In the genomic region with DNA sequence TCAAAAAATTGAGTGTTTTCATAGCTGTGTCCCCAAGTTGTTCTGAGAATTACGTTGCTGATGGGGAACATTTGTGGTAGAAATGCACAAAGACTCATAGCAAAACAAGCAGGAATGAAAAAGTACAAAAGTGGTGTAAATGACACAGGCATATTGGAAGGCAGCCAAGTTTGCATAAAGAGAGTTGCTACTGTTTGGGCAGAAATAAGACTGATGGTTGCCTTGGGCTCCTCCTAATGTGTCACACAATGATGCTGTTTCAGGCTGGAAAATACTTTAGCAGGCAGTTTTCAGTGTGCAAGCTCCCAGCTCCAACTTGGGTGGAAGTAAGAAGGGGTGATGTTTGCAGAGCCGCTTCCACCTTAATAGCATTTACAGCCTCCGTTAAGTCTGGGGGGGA, we compare ENCODE assay signal across 15 mouse cellular contexts.
DNase-seq lines count a peak whose midpoint lies in the region; ATAC-seq and TF ChIP-seq lines count a peak whose summit lies in the region.
"Had no signal": no experiment of that assay in that cellular context is flagged by ENCODE, and none has a peak within 500 bp of the region (broad histone marks: within the 10 kb centered on the region; RNA-seq: fewer than 3 reads in every experiment).

No protein-coding gene starts in this region.

- no peaks in the 10 kb centered on the region for H3K27me3 ChIP-seq in hindbrain, embryonic 11.5 days (ENCODE audit: control insufficient read depth, insufficient read depth, low read length)
- H3K27me3 ChIP-seq in hindbrain, embryonic 10.5 days (ENCODE audit: insufficient read depth, poor library complexity, severe bottlenecking) = no peaks in the 10 kb centered on the region
- no peaks in the 10 kb centered on the region for H3K27me3 ChIP-seq in midbrain, postnatal 0 days (ENCODE audit: insufficient read depth, low read length)
- no peaks in the 10 kb centered on the region for H3K27me3 ChIP-seq in midbrain, embryonic 15.5 days (replicated peaks)
- no peaks in the 10 kb centered on the region for H3K27me3 ChIP-seq in embryonic facial prominence, embryonic 14.5 days (replicated peaks; ENCODE audit: control insufficient read depth, insufficient read depth, low read length)
- H3K27me3 ChIP-seq: embryonic facial prominence, embryonic 15.5 days; liver, embryonic 13.5 days; stomach, embryonic 15.5 days had no signal

- no peaks in the 10 kb centered on the region for H3K4me1 ChIP-seq in hindbrain, embryonic 11.5 days (replicated peaks; ENCODE audit: control insufficient read depth, insufficient read depth, low read length)
- peaks cover 6% of the 10 kb centered on the region; the same call in 1 of the 2 replicates for H3K4me1 ChIP-seq in hindbrain, embryonic 10.5 days (replicated peaks)
- no peaks in the 10 kb centered on the region for H3K4me1 ChIP-seq in midbrain, postnatal 0 days (ENCODE audit: insufficient read depth, low read length)
- H3K4me1 ChIP-seq in midbrain, embryonic 15.5 days = no peaks in the 10 kb centered on the region
- H3K4me1 ChIP-seq in embryonic facial prominence, embryonic 14.5 days (ENCODE audit: control insufficient read depth, insufficient read depth, low read length) = 0 out of 2 replicates have a peak, but pooled peaks cover 4% of the 10 kb centered on the region
- H3K4me1 ChIP-seq: liver, embryonic 13.5 days; stomach, embryonic 15.5 days had no signal

- ATAC-seq in hindbrain, embryonic 11.5 days (ENCODE audit: low FRiP score) = no peak
- no peak for ATAC-seq in midbrain, postnatal 0 days (ENCODE audit: low FRiP score)
- no peak for ATAC-seq in midbrain, embryonic 15.5 days (replicated peaks)
- ATAC-seq in embryonic facial prominence, embryonic 14.5 days (ENCODE audit: low read depth) = 0 out of 2 replicates have a peak, but pooled peaks have one; percentile 41
- ATAC-seq: inflammation-experienced regulatory T-cells, adult 6 months had no signal

- H3K4me3 ChIP-seq in hindbrain, embryonic 11.5 days (ENCODE audit: low read depth, low read length) = no peak overlapping the region
- no peak overlapping the region for H3K4me3 ChIP-seq in hindbrain, embryonic 10.5 days
- H3K4me3 ChIP-seq in midbrain, postnatal 0 days (ENCODE audit: low read depth, low read length) = no peak overlapping the region
- no peak overlapping the region for H3K4me3 ChIP-seq in midbrain, embryonic 15.5 days
- no peak overlapping the region for H3K4me3 ChIP-seq in embryonic facial prominence, embryonic 14.5 days (ENCODE audit: low read depth, low read length)
- H3K4me3 ChIP-seq: embryonic facial prominence, embryonic 15.5 days; liver, embryonic 13.5 days; stomach, embryonic 15.5 days had no signal

- no peak for TF ChIP-seq CTCF in midbrain, postnatal 0 days (IDR thresholded peaks at IDR 0.05)

- H3K4me2 ChIP-seq in hindbrain, embryonic 11.5 days (replicated peaks; ENCODE audit: low read depth, low read length) = no peak overlapping the region
- H3K4me2 ChIP-seq in midbrain, postnatal 0 days (ENCODE audit: low read depth, low read length, poor library complexity, severe bottlenecking) = no peak overlapping the region
- no peak overlapping the region for H3K4me2 ChIP-seq in midbrain, embryonic 15.5 days
- no peak overlapping the region for H3K4me2 ChIP-seq in embryonic facial prominence, embryonic 14.5 days (ENCODE audit: low read depth, low read length)
- H3K4me2 ChIP-seq: embryonic facial prominence, embryonic 15.5 days; liver, embryonic 13.5 days; stomach, embryonic 15.5 days had no signal

- H3K9me3 ChIP-seq in hindbrain, embryonic 11.5 days (ENCODE audit: control insufficient read depth, low read length) = no peaks in the 10 kb centered on the region
- H3K9me3 ChIP-seq in hindbrain, embryonic 10.5 days = no peaks in the 10 kb centered on the region
- H3K9me3 ChIP-seq in midbrain, postnatal 0 days (ENCODE audit: low read length) = no peaks in the 10 kb centered on the region
- no peaks in the 10 kb centered on the region for H3K9me3 ChIP-seq in midbrain, embryonic 15.5 days
- H3K9me3 ChIP-seq in embryonic facial prominence, embryonic 14.5 days (ENCODE audit: control insufficient read depth, low read length) = no peaks in the 10 kb centered on the region
- H3K9me3 ChIP-seq: embryonic facial prominence, embryonic 15.5 days; liver, embryonic 13.5 days; stomach, embryonic 15.5 days had no signal

- H3K9ac ChIP-seq in hindbrain, embryonic 11.5 days (ENCODE audit: low read depth, low read length) = no peak overlapping the region
- H3K9ac ChIP-seq in midbrain, postnatal 0 days (replicated peaks; ENCODE audit: low read length, poor library complexity, severe bottlenecking) = no peak overlapping the region
- H3K9ac ChIP-seq in midbrain, embryonic 15.5 days = no peak overlapping the region
- no peak overlapping the region for H3K9ac ChIP-seq in embryonic facial prominence, embryonic 14.5 days (ENCODE audit: low read depth, low read length)
- H3K9ac ChIP-seq: embryonic facial prominence, embryonic 15.5 days; liver, embryonic 13.5 days; stomach, embryonic 15.5 days had no signal

- H3K27ac ChIP-seq in hindbrain, embryonic 11.5 days (ENCODE audit: low read depth, low read length) = 0 out of 2 replicates have a peak overlapping the region, but pooled peaks have one; percentile 27
- no peak overlapping the region for H3K27ac ChIP-seq in hindbrain, embryonic 10.5 days
- no peak overlapping the region for H3K27ac ChIP-seq in midbrain, postnatal 0 days (ENCODE audit: low read depth, low read length)
- no peak overlapping the region for H3K27ac ChIP-seq in midbrain, embryonic 15.5 days
- H3K27ac ChIP-seq in embryonic facial prominence, embryonic 14.5 days (replicated peaks; ENCODE audit: low read depth, low read length) = no peak overlapping the region
- H3K27ac ChIP-seq: embryonic facial prominence, embryonic 15.5 days; liver, embryonic 13.5 days; stomach, embryonic 15.5 days had no signal

- H3K36me3 ChIP-seq in hindbrain, embryonic 11.5 days (ENCODE audit: control insufficient read depth, insufficient read depth, low read length) = no peaks in the 10 kb centered on the region
- no peaks in the 10 kb centered on the region for H3K36me3 ChIP-seq in hindbrain, embryonic 10.5 days
- H3K36me3 ChIP-seq in midbrain, postnatal 0 days (ENCODE audit: insufficient read depth, low read length) = no peaks in the 10 kb centered on the region
- no peaks in the 10 kb centered on the region for H3K36me3 ChIP-seq in midbrain, embryonic 15.5 days (replicated peaks)
- H3K36me3 ChIP-seq in embryonic facial prominence, embryonic 14.5 days (ENCODE audit: control insufficient read depth, insufficient read depth, low read length) = no peaks in the 10 kb centered on the region
- H3K36me3 ChIP-seq: embryonic facial prominence, embryonic 15.5 days; liver, embryonic 13.5 days; stomach, embryonic 15.5 days had no signal

- WGBS in hindbrain, embryonic 11.5 days = 72% methylated on average over 3 of the region's 3 CpGs
- 82% methylated on average over 3 of the region's 3 CpGs for WGBS in hindbrain, embryonic 10.5 days
- WGBS in midbrain, postnatal 0 days = 36% methylated on average over 3 of the region's 3 CpGs
- WGBS in midbrain, embryonic 15.5 days = 41% methylated on average over 3 of the region's 3 CpGs
- 42% methylated on average over 3 of the region's 3 CpGs for WGBS in embryonic facial prominence, embryonic 14.5 days

- no peak for DNase-seq in hindbrain, embryonic 11.5 days (ENCODE audit: low spot score)
- no peak for DNase-seq in hindbrain, embryonic 10.5 days (ENCODE audit: low spot score)
- DNase-seq in midbrain, postnatal 0 days (ENCODE audit: low spot score) = peak; percentile 54
- DNase-seq in embryonic facial prominence, embryonic 14.5 days (ENCODE audit: low spot score) = peak; percentile 69
- no peak for DNase-seq in ovary, postnatal 36 days (ENCODE audit: low spot score)
- DNase-seq in kidney, postnatal 10 days = no peak
- DNase-seq: adrenal gland, adult 8-10 months; cerebellum, adult 11-12 months; gastrocnemius, postnatal 14 days; liver, embryonic 13.5 days; right cerebral cortex, postnatal 14 days had no signal

Comparison
In these comparisons a context has a peak if more than half of its experiments do, and no peak if none do; other contexts are left out.
1. DNase-seq: peak in midbrain, postnatal 0 days (single experiment) and embryonic facial prominence, embryonic 14.5 days (single experiment); none in hindbrain, embryonic 11.5 days (single experiment), hindbrain, embryonic 10.5 days (single experiment), ovary, postnatal 36 days (single experiment) and kidney, postnatal 10 days (single experiment).